Mouse (Mus musculus): ENCODE measurements at regions not wholly inside any gene's neighbourhood (a gene's known extent, or its start where the extent isn't known, plus 50 kb on each side); places are given as distances from the start of the nearest gene placed in this dataset.

- Histone ChIP-seq H3K4me2 (no peak overlapping the region), H3K4me1 (replicated peaks) (no peaks in the 10 kb centered on the region), H3K27ac (replicated peaks) (no peak overlapping the region), H3K9ac (no peak overlapping the region), H3K27me3 (no peaks in the 10 kb centered on the region), H3K9me3 (replicated peaks) (no peaks in the 10 kb centered on the region), H3K36me3 (replicated peaks) (no peaks in the 10 kb centered on the region), H3K4me3 (replicated peaks) (no peak overlapping the region)
- ATAC-seq (ENCODE audit: insufficient read depth) = no peak
- WGBS (ENCODE audit: insufficient replicate concordance) = 42% methylated on average over 1 of the region's 1 CpGs
Observed at GRCm38 (mm10) chr15:67571614-67572013, 1070.9 kb upstream of the Lrrc6 start.

GRCm38 (mm10) chr15:67557304-67557703 lies 1056.6 kb upstream of the Lrrc6 start:
- no peak overlapping the region for H3K4me2 ChIP-seq
- no peak overlapping the region for H3K4me3 ChIP-seq (replicated peaks)
- H3K27ac ChIP-seq (replicated peaks) = no peak overlapping the region
- ATAC-seq (ENCODE audit: insufficient read depth) = no peak
- no peak overlapping the region for H3K9ac ChIP-seq
- no peaks in the 10 kb centered on the region for H3K36me3 ChIP-seq (replicated peaks)
- H3K4me1 ChIP-seq (replicated peaks) = no peaks in the 10 kb centered on the region
- H3K27me3 ChIP-seq = no peaks in the 10 kb centered on the region
- H3K9me3 ChIP-seq (replicated peaks) = no peaks in the 10 kb centered on the region
- WGBS (ENCODE audit: insufficient replicate concordance) = 82% methylated on average over 1 of the region's 1 CpGs

- WGBS (ENCODE audit: insufficient replicate concordance) = 40% methylated on average over 2 of the region's 2 CpGs
- Histone ChIP-seq H3K9me3 (replicated peaks) (no peaks in the 10 kb centered on the region), H3K4me2 (no peak overlapping the region), H3K27ac (replicated peaks) (no peak overlapping the region), H3K9ac (no peak overlapping the region), H3K4me3 (replicated peaks) (no peak overlapping the region), H3K36me3 (replicated peaks) (no peaks in the 10 kb centered on the region), H3K4me1 (replicated peaks) (no peaks in the 10 kb centered on the region), H3K27me3 (no peaks in the 10 kb centered on the region)
- no peak for ATAC-seq (ENCODE audit: insufficient read depth)
Observed at GRCm38 (mm10) chr15:67551911-67552310, 1051.2 kb upstream of the Lrrc6 start.

GRCm38 (mm10) chr15:67546896-67547400 lies 1046.2 kb upstream of the Lrrc6 start:
- Histone ChIP-seq H3K4me2 (no peak overlapping the region), H3K27me3 (no peaks in the 10 kb centered on the region), H3K4me1 (replicated peaks) (no peaks in the 10 kb centered on the region), H3K9ac (no peak overlapping the region), H3K4me3 (replicated peaks) (no peak overlapping the region), H3K9me3 (replicated peaks) (no peaks in the 10 kb centered on the region), H3K27ac (replicated peaks) (no peak overlapping the region), H3K36me3 (replicated peaks) (no peaks in the 10 kb centered on the region)
- no peak for ATAC-seq (ENCODE audit: insufficient read depth)
- WGBS (ENCODE audit: insufficient replicate concordance) = 63% methylated on average over 1 of the region's 1 CpGs

GRCm38 (mm10) chr15:67545745-67546144 lies 1045.0 kb upstream of the Lrrc6 start:
- H3K4me2 ChIP-seq = no peak overlapping the region
- 25% methylated on average over 6 of the region's 6 CpGs for WGBS (ENCODE audit: insufficient replicate concordance)
- no peak overlapping the region for H3K4me3 ChIP-seq (replicated peaks)

GRCm38 (mm10) chr15:67513722-67514121 lies 1013.0 kb upstream of the Lrrc6 start:
- Histone ChIP-seq H3K4me1 (replicated peaks) (no peaks in the 10 kb centered on the region), H3K4me3 (replicated peaks) (no peak overlapping the region), H3K9ac (no peak overlapping the region), H3K9me3 (replicated peaks) (no peaks in the 10 kb centered on the region), H3K27ac (replicated peaks) (no peak overlapping the region), H3K36me3 (replicated peaks) (no peaks in the 10 kb centered on the region), H3K4me2 (no peak overlapping the region), H3K27me3 (no peaks in the 10 kb centered on the region)
- no peak for ATAC-seq (ENCODE audit: insufficient read depth)

More at GRCm38 (mm10) chr15:67545745-67546144, 1045.0 kb upstream of the Lrrc6 start:
- ATAC-seq (ENCODE audit: insufficient read depth) = no peak
- H3K27ac ChIP-seq (replicated peaks) = no peak overlapping the region
- no peak overlapping the region for H3K9ac ChIP-seq
- no peaks in the 10 kb centered on the region for H3K36me3 ChIP-seq (replicated peaks)
- no peaks in the 10 kb centered on the region for H3K9me3 ChIP-seq (replicated peaks)
- no peaks in the 10 kb centered on the region for H3K27me3 ChIP-seq
- no peaks in the 10 kb centered on the region for H3K4me1 ChIP-seq (replicated peaks)

GRCm38 (mm10) chr15:67495001-67495658 lies 994.4 kb upstream of the Lrrc6 start:
- ATAC-seq (ENCODE audit: insufficient read depth) = no peak
- Histone ChIP-seq H3K4me1 (replicated peaks) (no peaks in the 10 kb centered on the region), H3K9me3 (replicated peaks) (no peaks in the 10 kb centered on the region), H3K27me3 (no peaks in the 10 kb centered on the region), H3K9ac (no peak overlapping the region), H3K36me3 (replicated peaks) (no peaks in the 10 kb centered on the region), H3K4me3 (replicated peaks) (no peak overlapping the region), H3K27ac (replicated peaks) (no peak overlapping the region), H3K4me2 (no peak overlapping the region)
- 72% methylated on average over 7 of the region's 7 CpGs for WGBS (ENCODE audit: insufficient replicate concordance)

- WGBS (ENCODE audit: insufficient replicate concordance) = 39% methylated on average over 2 of the region's 2 CpGs
- Histone ChIP-seq H3K4me2 (no peak overlapping the region), H3K27ac (replicated peaks) (no peak overlapping the region), H3K36me3 (replicated peaks) (no peaks in the 10 kb centered on the region), H3K4me1 (replicated peaks) (no peaks in the 10 kb centered on the region), H3K27me3 (no peaks in the 10 kb centered on the region), H3K9me3 (replicated peaks) (no peaks in the 10 kb centered on the region), H3K9ac (no peak overlapping the region), H3K4me3 (replicated peaks) (no peak overlapping the region)
- peak; percentile 34; the same call in 1 of the 2 replicates for ATAC-seq (ENCODE audit: insufficient read depth)
Observed at GRCm38 (mm10) chr15:67481733-67482132, 981.0 kb upstream of the Lrrc6 start.

GRCm38 (mm10) chr15:67474325-67474724 lies 973.6 kb upstream of the Lrrc6 start:
- H3K27me3 ChIP-seq = no peaks in the 10 kb centered on the region
- WGBS (ENCODE audit: insufficient replicate concordance) = 71% methylated on average over 5 of the region's 5 CpGs

GRCm38 (mm10) chr15:67472979-67473378 lies 972.3 kb upstream of the Lrrc6 start:
- no peaks in the 10 kb centered on the region for H3K9me3 ChIP-seq (replicated peaks)
- no peaks in the 10 kb centered on the region for H3K36me3 ChIP-seq (replicated peaks)
- H3K4me1 ChIP-seq (replicated peaks) = no peaks in the 10 kb centered on the region
- no peak overlapping the region for H3K4me3 ChIP-seq (replicated peaks)
- no peaks in the 10 kb centered on the region for H3K27me3 ChIP-seq
- H3K27ac ChIP-seq (replicated peaks) = no peak overlapping the region
- H3K9ac ChIP-seq = no peak overlapping the region
- no peak for ATAC-seq (ENCODE audit: insufficient read depth)
- H3K4me2 ChIP-seq = no peak overlapping the region

More at GRCm38 (mm10) chr15:67474325-67474724, 973.6 kb upstream of the Lrrc6 start:
- Histone ChIP-seq H3K4me1 (replicated peaks) (no peaks in the 10 kb centered on the region), H3K9ac (no peak overlapping the region), H3K36me3 (replicated peaks) (no peaks in the 10 kb centered on the region), H3K9me3 (replicated peaks) (no peaks in the 10 kb centered on the region), H3K4me2 (no peak overlapping the region), H3K27ac (replicated peaks) (no peak overlapping the region), H3K4me3 (replicated peaks) (no peak overlapping the region)
- no peak for ATAC-seq (ENCODE audit: insufficient read depth)

GRCm38 (mm10) chr15:67471283-67471682 lies 970.6 kb upstream of the Lrrc6 start:
- WGBS (ENCODE audit: insufficient replicate concordance) = 50% methylated on average over 1 of the region's 1 CpGs
- Histone ChIP-seq H3K36me3 (replicated peaks) (no peaks in the 10 kb centered on the region), H3K27me3 (no peaks in the 10 kb centered on the region)

GRCm38 (mm10) chr15:67470036-67470435 lies 969.3 kb upstream of the Lrrc6 start:
- Histone ChIP-seq H3K9ac (no peak overlapping the region), H3K27me3 (no peaks in the 10 kb centered on the region), H3K4me1 (replicated peaks) (no peaks in the 10 kb centered on the region), H3K36me3 (replicated peaks) (no peaks in the 10 kb centered on the region), H3K9me3 (replicated peaks) (no peaks in the 10 kb centered on the region), H3K4me2 (no peak overlapping the region), H3K27ac (replicated peaks) (no peak overlapping the region), H3K4me3 (replicated peaks) (no peak overlapping the region)
- no peak for ATAC-seq (ENCODE audit: insufficient read depth)

More at GRCm38 (mm10) chr15:67471283-67471682, 970.6 kb upstream of the Lrrc6 start:
- no peak overlapping the region for H3K27ac ChIP-seq (replicated peaks)
- H3K4me1 ChIP-seq (replicated peaks) = no peaks in the 10 kb centered on the region
- no peak overlapping the region for H3K9ac ChIP-seq
- no peak for ATAC-seq (ENCODE audit: insufficient read depth)
- H3K4me2 ChIP-seq = no peak overlapping the region
- H3K9me3 ChIP-seq (replicated peaks) = no peaks in the 10 kb centered on the region
- no peak overlapping the region for H3K4me3 ChIP-seq (replicated peaks)
